Mouse (Mus musculus): ENCODE measurements around the gene Olfr1252.

The Olfr1252 gene

DNA sequence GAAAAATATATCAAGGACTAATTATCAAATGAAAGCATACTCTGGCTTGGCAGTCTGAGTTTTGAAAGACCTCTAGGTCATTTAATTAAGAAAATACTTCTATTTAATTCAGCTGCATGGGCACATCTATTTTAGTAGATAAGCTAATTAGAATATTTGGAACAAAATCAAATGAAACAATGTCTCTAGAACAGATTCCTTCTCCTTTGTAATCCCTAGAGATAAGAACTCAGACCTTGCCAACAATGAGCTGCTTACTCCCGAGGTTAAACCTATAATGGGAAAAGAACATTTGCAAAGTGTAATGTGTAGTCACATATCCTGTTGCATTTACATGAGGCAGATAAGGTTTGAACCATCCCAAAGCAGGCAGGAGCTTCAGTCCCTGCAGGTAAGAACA is at the start of gene Olfr1252:
Olfr1252 (minus strand) TSS at position 101 of the 400 bp plus-strand sequence.
- DNase-seq = no peak

GRCm38 (mm10) chr2:89756990-89757389 is 32.2 kb upstream of the Olfr1252 start, which contains the start of gene Olfr1253:
Gene Olfr1253 (minus strand): TSS chr2:89757090.
- DNase-seq = no peak

DNA sequence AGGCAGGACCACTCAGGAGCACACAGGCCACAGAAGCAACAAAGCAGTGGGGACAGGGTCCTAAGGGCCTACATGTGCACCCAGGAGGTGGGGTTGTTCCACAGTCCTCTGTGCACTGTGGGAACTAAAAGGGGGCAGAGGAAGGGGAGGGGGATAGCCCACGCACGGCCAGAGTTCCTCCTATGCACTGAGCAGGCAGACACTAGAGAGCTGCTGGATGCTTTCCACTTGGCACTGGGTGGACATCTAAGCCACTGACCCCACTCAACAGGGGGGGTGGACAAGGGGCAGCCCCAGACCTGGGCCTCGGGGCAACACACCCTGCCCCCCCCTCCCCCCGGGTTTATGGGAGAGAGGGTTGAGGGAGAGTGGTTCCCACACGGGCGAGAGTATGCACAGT is 32.8 kb downstream of the Olfr1252 start:
- DNase-seq = no peak

DNA sequence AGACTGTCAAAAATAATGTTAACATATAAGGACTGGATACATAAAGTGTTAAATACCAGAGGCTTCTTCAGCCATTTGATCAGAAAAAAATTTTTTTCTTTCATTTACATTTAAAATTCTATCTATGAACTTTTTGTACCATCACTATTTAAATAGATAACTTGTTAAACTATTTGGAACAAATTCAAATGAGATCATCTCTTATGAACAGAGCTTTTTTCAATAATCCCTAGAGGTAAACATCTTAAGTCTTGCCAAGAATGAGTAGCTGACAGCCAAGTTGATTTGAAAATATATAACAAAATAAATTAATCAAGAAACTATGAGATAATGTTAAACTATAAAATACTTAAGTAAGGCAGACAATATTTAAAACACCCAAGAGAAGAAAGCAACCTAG is 53.0 kb downstream of the Olfr1252 start, which contains the start of gene Olfr1251:
Olfr1251 (minus strand) TSS at position 101 of the 400 bp plus-strand sequence.
- no peak for DNase-seq

All from kidney, postnatal 10 days (tissue).